Comparison of ENCODE assay signal across 19 mouse cellular contexts in genomic region chr6:142834911-142835310, GRCm38 (mm10). TPM values are rescaled to one million over a fixed set of nuclear protein-coding genes. Genes with fewer than 3 reads are reported as not detected.
"Had no signal": no experiment of that assay in that cellular context is flagged by ENCODE, and none has a peak within 500 bp of the region (broad histone marks: within the 10 kb centered on the region; RNA-seq: fewer than 3 reads in every experiment).

No protein-coding gene starts in this region.

- H3K36me3 ChIP-seq: limb, embryonic 15.5 days; liver, embryonic 13.5 days; midbrain, embryonic 15.5 days; stomach, embryonic 15.5 days had no signal

- DNase-seq: kidney, adult 11 months; kidney, adult 9 months; kidney, postnatal 36 days; layer of hippocampus, adult 9-11 months; layer of hippocampus, postnatal 36 days; liver, embryonic 13.5 days; lung, adult 18-20 months; retina, postnatal 1 day; right cerebral cortex, postnatal 4 days; spleen, adult 18-20 months; thymus, adult 2 months; thymus, postnatal 25 days had no signal

- H3K4me3 ChIP-seq: limb, embryonic 15.5 days; liver, embryonic 13.5 days; midbrain, embryonic 15.5 days; stomach, embryonic 15.5 days had no signal

- H3K9ac ChIP-seq: limb, embryonic 15.5 days; liver, embryonic 13.5 days; midbrain, embryonic 15.5 days; stomach, embryonic 15.5 days had no signal

- H3K27ac ChIP-seq: kidney, postnatal 0 days; limb, embryonic 15.5 days; liver, embryonic 13.5 days; stomach, embryonic 15.5 days had no signal

- H3K9me3 ChIP-seq: limb, embryonic 15.5 days; liver, embryonic 13.5 days; midbrain, embryonic 15.5 days; stomach, embryonic 15.5 days had no signal

- H3K27me3 ChIP-seq: limb, embryonic 15.5 days; midbrain, embryonic 15.5 days; stomach, embryonic 15.5 days had no signal

- H3K4me2 ChIP-seq: limb, embryonic 15.5 days; liver, embryonic 13.5 days; midbrain, embryonic 15.5 days; stomach, embryonic 15.5 days had no signal

RNA-seq across cellular contexts. Expression of gene Sult6b2, which starts 30.6 kb away (rescaled TPM):
- polyA plus RNA-seq: kidney, postnatal 0 days; limb, embryonic 11.5 days; liver, embryonic 13.5 days; lung, embryonic 16.5 days; urinary bladder, adult 2 months had no signal
